Mouse (Mus musculus) heart, adult 8-10 months (tissue): ENCODE results near the gene Lgr6. TPM values are rescaled to one million over a fixed set of nuclear protein-coding genes. Genes with fewer than 3 reads are reported as not detected.

ENCODE experiments used
- DNase-seq: peaks from one replicate; pipeline ENCODE4 v3.0.0; 2022; ENCODE audit warnings: low spot score
- total RNA-seq, 4 experiments: library from RNA; stranded (reverse); gene quantifications; 2 replicates each; pipeline ENCODE4 v1.2.4; 2022

Gene Lgr6
- total RNA-seq, 4 experiments from 2014 or later = 12.9 to 17.9 (median 15.9) TPM

DNA sequence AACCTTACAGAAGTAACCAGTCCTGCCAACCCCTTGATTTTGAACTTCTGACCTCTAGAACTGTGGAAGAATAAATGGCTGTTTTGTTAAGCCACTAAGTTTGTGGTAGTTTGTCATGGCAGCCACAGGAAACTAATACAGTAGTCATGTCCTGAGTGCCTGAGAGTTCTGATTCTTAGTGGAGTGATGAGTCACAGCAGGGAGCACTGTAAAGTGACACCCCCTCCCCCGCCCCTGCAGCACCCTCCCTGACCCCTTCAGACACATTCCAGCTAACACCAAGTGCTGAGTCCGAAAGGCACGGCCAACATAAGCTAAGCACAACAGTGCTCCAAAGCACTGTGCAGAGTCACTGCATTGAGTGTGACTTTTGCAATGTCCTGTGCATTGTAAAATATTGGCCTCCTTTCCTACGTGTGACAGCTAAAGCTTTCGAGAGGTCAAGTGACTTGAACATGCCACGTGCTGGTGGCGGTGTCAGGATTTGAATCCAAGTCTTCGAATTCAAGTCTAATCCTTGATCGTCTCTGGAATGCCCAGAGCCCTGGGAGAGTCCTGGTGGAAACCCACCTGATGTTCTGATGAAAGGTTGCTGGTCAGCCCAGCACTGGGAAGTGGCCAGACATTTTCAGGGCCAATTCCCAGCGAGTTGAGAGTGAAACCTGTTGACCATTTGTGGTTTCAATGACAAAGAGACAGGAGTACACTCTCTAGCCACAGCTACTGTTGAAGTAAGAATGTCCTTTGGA, 88.0 kb downstream of the Lgr6 start:
- no peak for DNase-seq

DNA sequence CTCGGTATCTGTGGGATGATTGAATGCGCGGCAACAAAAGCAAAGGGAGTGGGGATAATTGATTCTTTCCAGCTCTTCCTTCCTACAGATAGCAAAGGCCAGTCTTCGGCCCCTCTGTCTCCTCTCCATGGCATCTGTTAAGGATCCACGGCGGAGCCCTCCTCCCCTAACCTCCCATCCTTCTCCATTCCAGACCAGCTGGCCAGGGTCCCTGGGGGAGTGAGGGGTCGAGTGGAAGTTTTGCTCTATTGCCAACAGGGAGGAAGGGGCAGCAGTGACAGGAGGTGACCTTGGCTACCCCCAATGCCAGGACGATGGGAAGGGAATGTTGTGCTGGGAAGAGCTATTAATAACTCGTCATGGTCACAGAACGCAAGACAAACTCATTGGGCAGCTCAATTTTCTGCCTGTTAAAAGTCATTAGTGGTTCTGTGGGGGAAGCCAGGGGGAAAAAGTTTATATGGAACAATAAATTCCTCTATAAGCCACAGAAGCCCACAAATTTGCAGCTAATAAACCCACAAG, 90.1 kb downstream of the Lgr6 start:
- no peak for DNase-seq

DNA sequence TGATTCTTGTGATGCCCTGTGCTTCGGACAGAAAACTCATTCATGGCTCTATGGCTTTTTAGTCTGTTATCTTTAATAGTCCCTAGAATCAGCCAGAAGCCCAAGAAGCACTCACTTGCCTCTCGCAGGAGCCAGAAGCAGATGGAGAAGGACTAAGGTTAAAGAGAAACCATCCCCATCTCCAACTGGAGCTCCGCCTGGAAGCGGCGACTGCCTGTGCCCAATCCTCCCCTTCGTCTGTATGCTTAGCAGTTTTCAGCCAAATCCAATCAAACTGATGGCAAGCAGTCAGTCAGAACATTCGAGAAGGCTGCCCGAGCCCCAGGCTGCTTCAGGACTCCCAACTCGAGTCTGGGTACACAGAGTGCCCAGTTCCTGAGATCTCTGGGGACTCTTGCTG, 92.6 kb downstream of the Lgr6 start:
- DNase-seq = no peak

DNA sequence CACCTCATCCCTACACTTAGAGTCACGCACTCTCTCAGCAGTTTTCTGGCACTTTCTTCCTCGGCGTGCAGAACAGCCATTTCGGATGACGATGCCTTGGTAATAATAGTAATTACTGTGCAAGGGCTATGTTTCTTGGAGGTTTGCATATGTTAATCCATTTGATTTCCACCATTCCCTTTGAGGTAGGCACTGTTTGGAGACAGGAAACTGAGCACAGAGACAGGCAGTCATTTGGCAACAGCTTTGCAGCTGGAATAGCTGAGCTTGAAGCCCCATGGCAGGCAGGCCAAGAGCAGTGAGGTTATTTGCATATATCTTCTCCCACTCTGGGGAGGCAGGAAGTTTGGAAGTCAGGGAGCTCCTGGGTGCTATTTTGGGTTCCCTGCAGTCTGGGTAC, 93.2 kb downstream of the Lgr6 start:
- DNase-seq = no peak

DNA sequence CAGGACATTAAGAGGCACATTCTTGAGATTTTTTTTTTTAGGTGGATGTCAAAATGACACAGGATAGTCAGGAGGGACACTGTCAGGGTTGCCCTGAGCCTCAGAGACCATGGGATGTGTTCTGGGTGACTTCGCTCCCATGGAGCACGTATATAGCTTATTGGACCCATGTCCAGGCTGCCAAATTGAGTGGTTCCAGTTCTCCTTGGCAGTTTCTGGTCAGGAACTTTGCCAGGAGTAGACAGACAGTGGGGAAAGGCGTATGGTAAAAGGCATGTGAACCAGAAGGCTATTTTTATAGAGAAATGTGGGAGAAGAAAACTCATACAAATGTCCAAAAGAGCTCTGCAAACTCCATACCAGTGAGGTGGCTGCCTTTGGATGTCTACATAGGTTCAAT, 95.2 kb downstream of the Lgr6 start:
- peak; percentile 24 for DNase-seq

DNA sequence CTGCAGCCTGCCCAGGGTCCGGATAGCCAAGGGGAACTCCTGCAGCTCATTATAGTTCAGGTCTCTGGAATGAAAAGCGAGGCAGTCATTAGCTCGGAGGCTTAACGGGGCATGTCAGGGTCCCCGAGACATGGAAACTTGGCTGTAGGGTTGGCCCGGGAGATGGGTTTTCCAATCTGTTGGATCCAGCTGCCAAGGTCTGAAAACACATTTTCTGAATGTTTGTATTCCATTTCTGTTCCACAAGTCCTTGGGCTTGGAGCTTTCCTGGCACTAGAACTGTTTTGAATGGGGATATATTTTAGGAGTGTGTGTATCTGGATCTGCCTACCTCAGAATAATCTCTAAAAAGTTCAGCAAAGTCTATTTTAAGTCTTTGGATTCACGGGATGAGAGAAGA, 99.4 kb downstream of the Lgr6 start:
- DNase-seq = peak; percentile 26

DNA sequence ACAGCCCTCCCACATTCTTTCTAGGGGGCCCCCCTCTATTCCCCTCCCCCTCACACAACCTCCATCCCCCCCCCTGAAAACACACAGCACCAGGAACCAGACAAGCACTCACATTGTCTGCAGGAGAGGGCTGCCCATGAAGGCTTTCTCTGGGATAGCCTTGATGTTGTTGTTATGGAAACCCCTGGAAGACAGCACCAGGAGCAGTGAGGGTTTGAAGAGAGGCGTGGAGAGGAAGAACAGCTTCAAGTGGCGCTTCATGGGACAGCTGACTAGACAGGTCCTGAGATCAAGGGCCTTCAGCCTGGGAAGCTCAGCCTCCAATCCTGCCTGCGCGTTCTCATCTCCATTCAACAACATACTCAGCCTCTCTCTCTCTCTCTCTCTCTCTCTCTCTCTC, 101.7 kb downstream of the Lgr6 start:
- DNase-seq = no peak

DNA sequence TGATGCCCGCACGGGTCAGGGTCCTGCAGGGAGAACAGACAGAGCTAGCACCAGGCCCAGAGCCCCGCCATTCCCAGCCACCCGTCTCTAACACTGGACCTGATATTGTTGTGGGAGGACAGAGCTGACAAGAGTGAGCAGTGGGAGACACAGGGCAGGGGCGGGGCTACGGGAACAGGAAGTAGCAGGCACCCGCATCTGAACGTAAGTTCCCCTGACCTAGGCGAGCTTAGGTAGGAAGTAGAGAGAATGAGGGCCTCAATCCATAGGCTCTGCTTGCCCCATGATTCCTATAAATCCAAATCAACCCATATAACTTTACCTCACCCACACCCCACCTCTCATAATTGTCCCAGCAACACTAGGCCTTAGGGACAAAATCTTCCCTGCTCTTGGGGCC, 104.5 kb downstream of the Lgr6 start:
- DNase-seq = no peak

DNA sequence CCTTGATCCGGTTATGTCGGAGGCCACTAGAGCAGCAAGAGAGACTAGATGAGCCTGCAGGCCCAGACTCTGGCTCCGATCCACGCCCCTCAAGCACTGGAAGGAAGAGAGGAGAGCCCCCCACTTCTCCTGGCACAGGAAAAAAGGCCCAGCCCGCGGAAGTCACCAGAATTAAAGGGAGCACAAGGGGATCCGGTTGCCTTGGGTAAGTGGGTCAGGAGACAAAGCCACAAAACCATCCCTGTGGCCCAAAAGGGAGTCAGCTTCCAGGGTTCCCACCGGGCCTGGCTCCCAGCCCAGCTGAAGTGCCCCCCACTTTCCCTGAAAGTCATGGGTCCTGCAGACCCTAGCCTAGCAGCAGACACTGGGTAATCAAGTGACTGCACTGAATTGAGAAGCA, 106.8 kb downstream of the Lgr6 start:
- DNase-seq = no peak

DNA sequence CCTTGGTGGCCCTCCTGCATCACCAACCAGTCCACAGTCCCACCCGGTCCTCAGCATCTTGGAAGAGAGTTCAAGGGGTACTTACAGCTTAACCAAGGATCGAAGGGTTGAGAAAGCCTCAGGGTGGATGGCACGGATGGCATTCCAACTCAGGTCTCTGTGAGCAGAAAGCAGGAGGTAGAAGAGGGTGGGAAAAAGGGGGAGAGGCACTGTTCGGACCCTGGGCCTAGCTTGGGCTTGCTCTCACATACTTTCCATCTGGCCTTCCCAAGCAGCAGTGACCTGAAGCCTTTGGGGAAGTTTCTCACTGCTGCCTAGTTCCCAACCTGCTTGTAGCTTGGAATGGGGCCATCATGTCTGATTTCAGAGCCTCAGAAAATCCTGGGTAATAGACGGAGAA, 107.5 kb downstream of the Lgr6 start:
- DNase-seq = no peak

DNA sequence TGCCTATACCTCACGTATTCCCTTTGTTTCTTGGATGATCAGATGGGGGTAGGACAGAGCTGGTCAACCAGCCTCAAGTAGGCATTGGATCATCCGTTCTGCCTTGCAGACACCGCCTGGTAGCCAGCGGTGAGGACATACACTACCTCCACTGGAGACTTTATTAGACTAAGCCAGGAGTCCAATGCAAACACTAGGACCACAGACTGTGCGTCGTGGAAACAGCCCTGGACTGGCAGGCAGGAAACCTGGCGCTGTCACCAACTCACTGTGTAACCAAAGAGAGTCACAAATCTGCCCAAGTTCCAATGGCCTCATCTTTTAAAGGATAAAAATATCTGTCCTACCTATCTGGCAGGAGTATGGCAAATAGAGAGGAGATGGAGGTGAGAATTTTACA, 108.6 kb downstream of the Lgr6 start:
- no peak for DNase-seq

DNA sequence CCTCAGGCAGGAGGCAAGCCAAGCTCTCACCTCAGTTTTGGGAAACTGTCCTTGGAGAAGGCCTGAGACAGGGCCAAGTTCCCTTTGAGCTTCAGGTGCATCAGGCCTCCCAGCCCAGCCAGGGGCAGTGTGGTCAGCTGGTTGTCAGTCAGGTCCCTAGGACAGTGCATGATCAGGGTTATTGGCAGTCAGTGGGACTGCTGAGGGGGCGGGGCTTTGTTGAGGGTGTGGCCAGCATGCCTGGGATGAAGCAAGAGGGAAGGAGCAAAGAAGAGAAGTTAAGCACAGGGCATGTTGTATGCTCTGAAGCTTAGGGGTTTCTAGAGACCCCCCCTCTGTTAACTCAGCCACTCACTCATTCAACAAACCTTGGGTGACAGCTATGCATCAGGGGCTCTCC, 109.1 kb downstream of the Lgr6 start:
- DNase-seq = no peak

DNA sequence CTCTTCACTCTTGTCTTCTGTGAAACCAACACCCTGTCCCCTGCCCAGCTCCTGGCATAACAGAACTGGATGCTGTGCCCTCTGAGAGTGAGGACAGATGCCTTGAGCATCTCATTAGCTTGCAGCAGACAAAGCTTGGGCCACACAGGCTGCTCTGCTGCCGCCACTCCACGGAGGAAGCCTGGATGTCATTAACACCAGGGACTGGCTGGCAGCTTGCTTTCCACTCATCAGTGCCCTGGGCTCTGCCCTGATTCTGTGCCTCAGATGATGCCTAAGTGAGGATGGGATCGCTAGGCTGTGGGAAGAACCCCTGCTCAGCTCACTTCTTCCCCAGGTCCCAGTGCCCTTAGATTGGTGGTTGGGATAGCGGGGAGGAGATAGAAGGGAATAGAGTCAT, 109.6 kb downstream of the Lgr6 start:
- DNase-seq = no peak

DNA sequence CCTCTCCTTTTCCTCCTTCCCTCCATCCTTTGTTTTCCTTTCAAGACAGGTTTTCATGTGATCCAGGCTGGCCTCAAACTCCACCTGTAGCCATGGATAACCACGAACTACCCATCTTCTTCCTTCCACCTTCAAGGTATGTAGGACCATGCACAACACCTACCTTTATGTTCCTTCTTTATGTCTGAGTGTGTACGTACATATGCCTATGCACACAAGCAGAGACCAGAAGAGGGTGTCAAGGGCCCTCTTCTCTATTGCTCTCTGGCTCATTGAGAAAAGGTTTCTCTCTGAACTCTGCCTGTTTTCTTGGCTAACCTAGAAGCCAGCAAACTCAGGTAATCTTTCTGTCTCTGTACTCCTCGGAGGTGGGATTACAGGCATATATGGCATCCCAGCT, 110.3 kb downstream of the Lgr6 start:
- no peak for DNase-seq

DNA sequence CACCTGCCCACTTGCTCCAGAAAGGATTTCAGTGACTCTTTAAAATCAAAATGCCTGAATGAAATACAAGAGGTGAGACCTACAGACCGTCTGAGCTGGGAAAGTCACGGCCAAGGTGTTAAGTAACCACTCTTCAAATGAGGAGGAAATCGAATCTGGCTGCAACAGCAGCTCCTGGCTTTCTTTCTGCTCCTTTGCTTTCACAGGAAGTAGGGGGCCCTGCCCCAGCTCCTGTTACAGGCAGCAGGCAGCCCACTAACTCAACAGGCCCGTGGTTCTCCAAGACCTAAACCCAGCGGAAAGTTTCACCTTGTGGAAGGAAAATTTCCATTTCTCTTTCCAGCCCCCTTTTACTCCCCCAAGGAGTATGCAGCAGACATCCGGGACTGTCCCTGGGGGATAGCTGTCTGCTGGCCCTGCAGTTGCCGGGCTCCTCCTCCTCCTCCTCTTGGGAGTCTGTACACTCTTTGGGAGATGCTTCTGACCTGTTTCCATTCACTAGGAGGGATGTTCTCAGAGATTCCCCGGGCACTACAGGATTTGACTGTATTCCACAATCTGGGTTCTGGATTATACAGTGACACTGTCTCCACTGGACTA, 112.9 kb downstream of the Lgr6 start:
- DNase-seq = peak; percentile 21

DNA sequence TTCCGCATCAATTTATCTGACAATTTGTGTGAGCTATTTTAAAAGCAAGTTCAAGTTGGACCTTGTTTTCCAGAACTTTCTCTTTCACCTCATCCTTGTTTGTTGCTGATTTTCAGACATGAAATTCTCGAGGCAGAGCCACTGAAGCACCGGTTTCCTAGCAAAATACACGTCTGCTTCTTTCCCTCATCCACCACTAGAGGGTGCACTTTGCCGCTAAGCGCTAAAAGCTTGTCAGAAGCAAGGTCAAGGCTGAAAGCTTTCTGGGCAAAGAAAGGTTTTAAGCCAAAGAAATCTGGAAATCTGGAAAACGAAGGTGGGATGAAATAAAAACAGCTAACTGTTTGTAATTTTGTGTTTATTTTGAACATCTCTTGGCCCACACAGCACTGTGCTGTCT, 115.7 kb downstream of the Lgr6 start:
- DNase-seq = peak; percentile 79

DNA sequence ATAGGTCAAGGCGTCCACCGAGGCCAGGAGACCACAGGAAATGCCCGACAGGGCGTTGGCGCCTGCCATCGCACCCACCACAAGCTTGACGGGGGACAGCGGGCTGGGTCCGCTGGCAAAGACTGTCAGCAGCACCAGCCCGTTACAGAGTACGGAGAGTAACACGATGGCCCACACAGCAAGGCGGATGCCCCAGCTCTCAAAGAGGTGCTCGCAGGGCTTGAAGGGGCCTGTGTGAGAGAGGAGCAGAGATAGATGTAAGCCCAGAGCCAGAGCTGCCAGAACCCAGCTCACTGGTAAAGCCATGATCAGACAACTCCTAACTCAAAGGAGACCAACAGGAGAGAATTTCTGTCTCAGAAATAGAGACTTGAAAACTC, 117.1 kb downstream of the Lgr6 start:
- no peak for DNase-seq

DNA sequence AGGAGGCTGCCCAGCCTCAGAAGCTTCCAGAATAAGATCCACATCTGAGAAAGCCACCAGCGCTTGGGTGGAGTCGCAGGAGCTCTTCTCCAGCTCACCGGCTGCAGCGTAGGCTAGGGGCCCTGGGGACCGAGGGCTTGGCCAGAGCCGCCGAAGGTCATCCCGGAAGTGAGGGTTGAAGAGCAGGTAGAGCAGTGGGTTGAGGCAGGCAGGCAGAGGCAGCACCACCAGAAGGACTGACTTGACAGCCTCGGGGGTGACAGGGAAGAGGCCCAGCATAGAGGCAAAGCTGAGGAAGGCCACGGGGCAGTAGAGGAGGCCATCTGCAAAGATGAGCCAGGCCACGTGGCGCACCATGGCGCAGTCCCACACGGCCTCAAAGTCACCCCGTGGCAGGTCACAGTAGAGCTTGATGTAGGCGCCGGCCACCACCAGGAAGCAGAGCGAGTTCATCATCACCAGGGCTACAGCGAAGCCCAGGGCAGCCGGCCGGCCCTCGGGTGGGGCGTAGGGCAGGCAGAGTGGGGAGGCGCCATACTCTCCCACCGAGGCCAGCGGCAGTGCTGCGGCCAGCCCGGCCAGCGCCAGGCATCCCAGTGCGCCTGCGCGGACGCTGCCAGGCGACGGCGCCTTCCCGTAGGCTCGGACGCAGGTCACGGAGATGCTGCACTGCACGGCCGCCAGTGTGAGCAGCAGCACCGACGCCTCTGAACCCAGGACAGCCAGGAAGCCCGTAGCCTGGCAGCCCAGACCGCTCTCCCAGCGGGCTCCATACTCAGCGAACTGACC, 117.7 kb downstream of the Lgr6 start:
- DNase-seq = no peak

DNA sequence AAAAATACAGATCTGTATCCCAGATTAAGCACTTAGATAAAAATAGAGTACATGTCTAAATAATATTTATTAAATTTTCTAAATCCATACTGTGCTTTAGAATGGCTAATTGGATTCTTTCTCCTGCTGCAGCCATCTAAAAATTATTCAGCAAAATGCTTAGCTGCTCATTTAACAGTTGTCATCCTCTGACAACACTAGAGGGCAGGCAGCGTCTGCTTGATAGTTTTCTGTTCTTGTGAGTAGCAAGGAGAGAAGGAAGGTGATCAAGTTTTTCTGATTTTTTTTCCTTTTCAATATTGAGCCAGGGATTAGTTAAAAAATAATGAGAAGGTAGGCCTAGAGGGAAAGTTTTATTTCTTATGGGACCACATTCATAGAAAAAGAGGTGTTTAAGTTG, 132.2 kb downstream of the Lgr6 start:
- DNase-seq = no peak

DNA sequence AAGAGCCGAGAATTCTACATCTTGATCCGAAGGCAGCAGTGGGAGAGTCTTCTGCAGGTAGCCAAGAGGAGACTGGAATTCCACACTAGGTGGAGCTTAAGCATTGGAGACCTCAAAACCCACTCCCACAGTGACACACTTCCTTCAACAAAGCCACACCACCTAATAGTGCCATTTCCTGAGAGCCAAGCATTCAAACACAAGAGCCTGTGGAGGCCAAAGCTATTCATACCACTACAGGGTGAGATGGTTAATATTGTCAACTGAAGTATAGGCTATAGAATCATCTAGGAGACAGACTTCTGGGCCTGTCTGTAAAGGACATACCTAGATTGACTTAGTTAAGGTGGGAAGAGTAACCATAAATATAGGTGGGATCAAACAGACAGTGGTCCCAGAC, 139.6 kb downstream of the Lgr6 start:
- no peak for DNase-seq

DNA sequence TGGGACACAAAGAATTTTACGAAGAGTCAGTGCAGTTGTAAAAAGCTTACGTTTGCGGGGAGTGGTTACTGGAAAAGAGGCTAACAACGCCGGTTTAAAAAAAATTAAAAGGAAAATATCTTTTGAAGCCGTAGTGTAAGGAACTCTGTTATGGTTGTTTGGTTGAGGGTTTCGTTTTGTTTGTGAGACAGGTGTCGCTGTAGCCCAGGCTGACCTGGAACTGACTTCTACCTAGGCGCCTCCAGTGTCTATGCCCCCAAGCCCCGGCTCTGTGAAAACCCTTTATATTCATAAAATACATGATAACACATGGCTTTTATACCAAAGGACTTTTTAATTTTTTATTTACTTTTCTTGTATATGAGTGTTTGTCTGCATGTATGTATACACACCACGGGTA, 142.3 kb downstream of the Lgr6 start:
- DNase-seq = no peak

DNA sequence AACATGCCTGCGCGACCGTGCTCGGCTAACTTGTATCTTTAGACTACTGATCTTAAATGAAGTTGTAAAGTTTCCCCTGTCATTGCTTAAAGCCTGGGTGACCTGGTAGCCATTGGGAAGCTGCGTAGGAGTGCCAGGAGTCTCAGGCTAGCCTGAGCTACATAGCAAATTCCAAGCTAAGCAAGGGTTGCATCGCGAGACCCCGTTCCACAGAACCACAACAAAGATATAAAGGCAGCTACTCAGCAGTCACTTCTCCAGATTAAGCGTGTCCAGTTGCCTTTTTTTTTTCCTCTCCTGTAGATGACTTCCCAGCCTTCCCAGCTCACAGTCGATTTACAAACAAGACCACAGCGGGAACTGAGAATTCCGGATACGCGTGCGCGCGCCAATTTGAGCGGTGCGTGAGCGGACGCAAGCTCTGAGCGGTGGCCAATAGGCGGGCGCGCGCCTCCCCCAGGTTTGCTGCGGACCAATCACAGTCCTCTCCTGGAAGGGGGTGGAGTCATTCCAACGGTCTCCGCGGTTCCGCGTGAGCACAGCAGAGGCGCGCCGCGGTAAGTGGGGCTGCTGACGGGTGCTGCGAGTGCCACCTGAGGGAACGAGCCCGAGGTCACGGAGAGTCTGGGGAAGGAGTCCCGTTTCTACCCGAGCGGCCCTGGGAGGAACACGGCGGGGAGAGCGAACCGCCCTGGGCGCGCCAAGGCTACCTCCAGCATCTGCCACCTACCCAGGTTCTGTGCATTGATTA, 142.8 kb downstream of the Lgr6 start, which contains the start of gene Ube2t:
TSS of gene Ube2t (plus strand) at position 513 of the 751 bp plus-strand sequence.
- DNase-seq = peak; percentile 96
